Mouse (Mus musculus) forebrain, embryonic 16.5 days (tissue): ENCODE data around the gene Rpa3. TPM values are rescaled to one million over a fixed set of nuclear protein-coding genes. Genes with fewer than 3 reads are reported as not detected.

ENCODE experiments used
- ATAC-seq: fragments of 200-750 bp; cut with Nextera tagmentation; 2 replicates; pipeline ENCODE4 v1.8.0; 2017; ENCODE audit warnings: mild to moderate bottlenecking, moderate library complexity
- H3K27ac ChIP-seq: fragments of 300-500 bp; sonication (generic); 2 replicates; pipeline ENCODE4 v1.5.1; 2014; ENCODE audit warnings: low read length, control low read depth
- H3K27me3 ChIP-seq: fragments of 300-500 bp; sonication (generic); replicated peaks from 2 replicates; pipeline ENCODE4 v1.6.1; 2014; ENCODE audit warnings: low read length; ENCODE audit not compliant: control insufficient read depth, insufficient read depth
- H3K36me3 ChIP-seq: fragments of 300-500 bp; sonication (generic); 2 replicates; pipeline ENCODE4 v1.6.1; 2014; ENCODE audit not compliant: control insufficient read depth, insufficient read depth
- H3K4me1 ChIP-seq: fragments of 300-500 bp; sonication (generic); replicated peaks from 2 replicates; pipeline ENCODE4 v1.6.1; 2014; ENCODE audit warnings: low read length; ENCODE audit not compliant: control insufficient read depth, insufficient read depth
- H3K4me2 ChIP-seq: fragments of 300-500 bp; sonication (generic); 2 replicates; pipeline ENCODE4 v1.6.1; 2014; ENCODE audit warnings: mild to moderate bottlenecking, low read length, control low read depth
- H3K4me3 ChIP-seq: fragments of 300-500 bp; sonication (generic); replicated peaks from 2 replicates; pipeline ENCODE4 v1.5.1; 2014; ENCODE audit warnings: mild to moderate bottlenecking, low read length, control low read depth
- H3K9ac ChIP-seq: fragments of 300-500 bp; sonication (generic); replicated peaks from 2 replicates; pipeline ENCODE4 v1.6.1; 2014; ENCODE audit warnings: low read depth, low read length, control low read depth
- H3K9me3 ChIP-seq: fragments of 300-500 bp; sonication (generic); 2 replicates; pipeline ENCODE4 v1.6.1; 2016; ENCODE audit warnings: low read length; ENCODE audit not compliant: control insufficient read depth
- WGBS: fragments of 180-500 bp; shearing (Covaris S2); extraction: QIAGEN DNeasy Blood & Tissue Kit; methylation state at CpG from one replicate; pipeline ENCODE4 v1.1.7; 2014; 5-methylcytosine and 5-hydroxymethylcytosine counted together
- polyA plus RNA-seq: library from polyadenylated mRNA; unstranded; fragments of >200 nt; fragmentation: Nextera tagmentation; extraction: Ambion mirVana; gene quantifications from 2 replicates; pipeline ENCODE4 v1.2.1, GENCODE M21; 2015

The Rpa3 gene
- polyA plus RNA-seq, 1 experiment from 2014 or later = 82.8 TPM

GRCm38 (mm10) chr6:8210661-8211060 is 48.3 kb downstream of the Rpa3 start:
- Histone ChIP-seq H3K9ac (no peak overlapping the region), H3K4me1 (peaks cover 8% of the 10 kb centered on the region), H3K27me3 (no peaks in the 10 kb centered on the region), H3K27ac (no peak overlapping the region), H3K4me3 (no peak overlapping the region), H3K36me3 (peaks cover 4% of the 10 kb centered on the region), H3K9me3 (no peaks in the 10 kb centered on the region), H3K4me2 (peak overlapping the region; percentile 55)
- WGBS = 95% methylated on average over 3 of the region's 3 CpGs
- no peak for ATAC-seq

- H3K27me3 ChIP-seq = no peaks in the 10 kb centered on the region
- WGBS = 12% methylated on average over 10 of the region's 10 CpGs
- peak overlapping the region; percentile 90; the same call in 1 of the 2 replicates for H3K27ac ChIP-seq
- peaks cover 8% of the 10 kb centered on the region for H3K4me1 ChIP-seq
- H3K4me2 ChIP-seq = peak overlapping the region; percentile 55
- no peaks in the 10 kb centered on the region for H3K9me3 ChIP-seq
- H3K36me3 ChIP-seq = peaks cover 3% of the 10 kb centered on the region
- peak overlapping the region; percentile 94 for H3K4me3 ChIP-seq
- H3K9ac ChIP-seq = peak overlapping the region; percentile 94
- ATAC-seq = peak; percentile 0; the same call in 1 of the 2 replicates
These were observed 49.1 kb downstream of the Rpa3 start for GRCm38 (mm10) chr6:8209866-8210186.

- ATAC-seq = peak; percentile 98
- Histone ChIP-seq H3K27me3 (no peaks in the 10 kb centered on the region), H3K9ac (peak within 1 kb of the TSS; percentile 94), H3K36me3 (no peaks in the 10 kb centered on the region), H3K4me3 (peak within 1 kb of the TSS; percentile 94), H3K4me2 (peak within 1 kb of the TSS; percentile 55), H3K27ac (peak within 1 kb of the TSS; percentile 90), H3K9me3 (no peaks in the 10 kb centered on the region), H3K4me1 (peaks cover 8% of the 10 kb centered on the region)
- WGBS = under 1% methylated on average over 87 of the region's 90 CpGs
These were observed 49.7 kb downstream of the Rpa3 start, which contains the start of gene Mios for GRCm38 (mm10) chr6:8209047-8209865. Gene Mios (plus strand): TSS chr6:8209222.

Other genes starting within 250 kb of the Rpa3 start
- 0.43 and 0.79 TPM in 2 replicates for gene Col28a1, start 66.6 kb downstream of the Rpa3 start, polyA plus RNA-seq
- gene Mios, start 50.0 kb downstream of the Rpa3 start, polyA plus RNA-seq = 26.0 and 28.8 TPM in 2 replicates
- gene Umad1, start 115 bp upstream of the Rpa3 start, polyA plus RNA-seq = 46.0 and 49.3 TPM in 2 replicates
- 24.3 and 29.3 TPM in 2 replicates for gene Gm45062, start 277 bp upstream of the Rpa3 start, polyA plus RNA-seq